Mouse (Mus musculus) WW6 (cell line): ENCODE results near the gene Mab21l1.

Experiments used
- DNase-seq: peaks from one replicate; pipeline ENCODE4 v3.0.0-alpha.2; 2013; ENCODE audit warnings: low read depth, low spot score

Gene Mab21l1

DNA sequence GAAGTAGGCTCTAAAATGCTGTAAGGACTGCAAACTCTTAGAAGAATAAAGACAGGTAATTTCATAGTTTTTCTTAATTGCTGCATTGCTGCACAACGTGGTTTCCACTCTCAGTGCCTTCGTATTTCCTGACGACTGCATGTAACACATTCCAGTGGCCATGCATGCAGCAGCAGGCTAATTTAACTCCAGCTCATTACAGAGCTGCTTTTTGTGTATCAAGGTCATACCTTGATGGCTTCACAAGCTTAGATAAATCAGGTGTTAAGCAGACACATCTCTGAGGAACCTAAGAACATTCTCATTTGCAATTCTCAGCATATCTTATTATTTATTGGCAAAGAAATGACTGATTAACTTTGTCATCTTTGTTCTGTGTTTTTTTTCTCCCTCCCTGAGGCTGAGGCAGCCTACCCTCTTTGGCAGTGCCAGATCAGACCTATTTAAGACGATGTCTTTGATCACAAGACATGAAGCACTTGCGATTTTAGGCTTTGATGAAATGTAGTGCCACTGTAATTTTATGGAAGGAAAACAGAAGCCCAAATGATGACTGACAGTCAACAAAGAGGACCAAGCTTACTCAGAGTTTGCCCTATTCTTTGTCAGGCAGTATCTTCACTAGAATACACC lies 32.8 kb downstream of the Mab21l1 start:
- no peak for DNase-seq

DNA sequence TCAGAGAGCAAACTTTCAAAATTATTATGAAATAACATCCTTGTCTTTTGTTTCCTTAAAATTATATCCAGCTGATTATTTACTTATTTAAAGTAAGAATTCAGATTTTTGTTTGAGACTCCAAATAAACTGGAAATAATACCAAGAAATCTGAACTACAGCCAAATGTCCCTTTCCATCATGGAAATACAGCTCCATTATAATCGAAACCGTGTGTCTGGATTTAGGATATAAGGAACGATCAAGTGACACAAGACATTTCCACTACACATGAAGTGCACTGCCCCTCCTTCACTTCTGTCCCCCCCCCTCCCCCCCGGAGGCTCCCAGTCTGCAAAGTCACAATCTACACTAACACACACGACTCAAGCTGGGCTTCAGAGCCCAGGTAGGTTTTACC lies 33.8 kb downstream of the Mab21l1 start:
- DNase-seq: no peak

DNA sequence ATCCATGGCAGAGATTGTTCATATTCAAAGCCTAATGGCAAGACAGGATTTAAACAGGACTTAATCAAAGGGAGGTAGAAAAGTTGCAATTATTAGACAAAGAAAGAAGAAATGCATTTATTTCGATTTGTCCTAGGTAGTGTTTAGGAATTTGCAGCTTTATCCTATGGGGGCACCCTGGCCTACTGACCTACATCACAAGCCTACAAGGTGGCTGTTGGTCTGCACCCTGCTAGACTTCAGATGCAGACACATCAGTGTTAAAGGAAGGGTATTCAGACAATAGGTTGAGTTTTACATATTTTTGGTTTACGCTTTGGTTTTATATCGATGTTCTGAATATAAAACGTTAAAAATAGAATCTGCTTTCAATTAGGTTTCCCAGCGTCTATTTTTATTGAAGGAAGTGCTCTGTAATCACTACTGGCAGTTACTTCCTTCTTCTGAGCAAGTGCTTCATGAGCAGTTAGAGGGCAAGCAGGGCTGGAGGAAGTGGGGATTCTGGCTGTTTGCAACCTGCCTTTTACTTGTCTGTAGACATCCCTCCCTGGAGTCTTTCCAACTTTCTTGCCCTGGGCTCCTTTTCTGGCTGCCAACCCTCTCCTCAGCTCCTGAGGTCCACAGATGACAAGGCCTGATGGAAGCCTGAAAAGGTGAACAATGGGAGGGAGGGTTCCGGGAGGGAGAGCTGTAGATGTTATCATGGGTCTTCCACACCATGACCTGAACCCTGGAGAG lies 34.5 kb downstream of the Mab21l1 start:
- no peak for DNase-seq

DNA sequence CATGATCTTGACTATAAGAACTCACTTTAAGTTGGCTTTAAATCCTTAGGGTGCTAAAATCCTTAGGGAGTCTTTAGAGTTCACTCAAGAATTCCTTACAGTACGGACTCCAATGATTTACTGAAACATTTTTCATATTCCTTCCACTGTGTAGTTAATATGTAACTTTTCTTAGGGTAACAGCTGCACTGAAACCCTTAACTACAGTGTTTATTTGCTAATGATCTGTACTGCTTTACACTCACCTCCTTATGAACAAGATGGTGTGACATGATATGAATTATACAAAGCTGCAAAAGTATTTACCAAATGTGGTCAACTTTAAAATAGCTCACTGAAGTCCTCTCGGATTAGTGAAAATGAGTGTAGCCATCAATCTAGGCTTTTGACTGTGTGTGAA lies 35.8 kb downstream of the Mab21l1 start:
- no peak for DNase-seq

DNA sequence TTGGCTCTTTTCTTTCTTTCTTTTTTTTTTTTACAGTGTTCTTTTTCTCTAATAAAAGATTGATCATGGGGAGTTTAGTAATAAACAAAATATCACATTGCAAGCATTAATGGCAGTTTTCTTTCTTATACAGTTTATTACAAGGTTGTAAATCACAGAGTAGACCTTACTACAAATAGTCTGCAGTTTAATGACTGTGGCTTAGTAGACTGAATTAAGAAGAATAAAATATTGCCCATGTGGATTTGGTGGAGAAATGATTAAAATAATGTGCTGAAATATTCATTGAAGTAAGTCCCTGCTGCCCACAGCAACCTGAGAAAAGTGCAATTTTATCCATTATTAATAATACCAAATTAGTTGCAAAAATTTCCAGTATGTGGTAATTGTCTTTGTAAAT lies 37.3 kb downstream of the Mab21l1 start:
- DNase-seq: no peak

DNA sequence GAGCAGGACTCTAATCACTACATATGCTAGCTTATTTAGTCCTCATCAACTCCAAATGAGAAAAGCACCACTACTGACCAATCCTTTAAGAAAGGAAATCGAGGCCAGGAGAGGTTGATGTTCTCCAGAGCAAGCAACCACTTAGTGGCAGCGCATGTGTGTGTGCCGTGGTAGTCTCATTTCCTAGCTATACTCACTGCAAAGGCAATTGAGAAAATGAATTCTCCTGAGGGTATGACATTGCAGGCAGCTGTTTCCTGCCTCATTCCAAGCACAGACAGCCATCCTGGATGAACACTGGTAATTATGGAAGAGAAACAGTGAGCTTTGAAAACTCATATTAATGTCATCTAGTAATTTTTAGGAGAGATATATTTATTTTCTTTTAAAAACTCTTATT lies 42.6 kb downstream of the Mab21l1 start:
- no peak for DNase-seq

DNA sequence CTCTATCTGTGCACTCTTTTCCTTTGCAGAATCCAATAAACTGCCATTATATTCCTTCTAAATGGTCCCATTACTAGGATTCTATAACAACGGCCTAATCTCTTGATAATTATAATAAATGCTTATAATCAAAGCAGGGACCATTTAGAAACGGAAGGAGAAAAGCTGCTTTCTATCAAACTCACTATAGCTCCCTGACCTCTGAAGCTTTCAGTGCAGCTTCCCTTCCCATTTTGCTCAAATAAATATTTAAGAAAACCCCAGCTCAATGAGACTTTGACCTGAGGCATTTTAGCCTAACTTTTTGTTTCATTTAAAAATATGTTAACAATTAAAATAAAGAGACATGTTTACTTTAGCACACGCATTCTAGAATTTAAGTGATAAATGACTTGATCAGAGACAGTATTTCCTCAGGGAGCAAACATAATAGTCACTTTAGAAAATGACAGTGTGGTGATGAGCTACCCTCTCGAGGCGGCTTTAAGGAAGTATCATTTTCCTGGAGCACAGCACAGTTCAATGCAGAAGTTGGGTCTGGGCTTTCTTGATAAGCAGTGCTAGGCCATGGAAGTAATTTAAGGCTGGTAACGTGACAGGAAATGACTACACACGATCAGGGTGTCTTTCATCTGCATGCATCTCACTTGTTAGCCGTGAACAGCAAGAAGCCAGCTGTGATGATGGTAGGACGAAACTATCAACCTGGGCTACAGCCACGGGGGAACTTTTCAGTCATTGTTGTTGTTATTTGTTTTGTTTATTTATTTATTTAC lies 46.4 kb downstream of the Mab21l1 start:
- DNase-seq: no peak

DNA sequence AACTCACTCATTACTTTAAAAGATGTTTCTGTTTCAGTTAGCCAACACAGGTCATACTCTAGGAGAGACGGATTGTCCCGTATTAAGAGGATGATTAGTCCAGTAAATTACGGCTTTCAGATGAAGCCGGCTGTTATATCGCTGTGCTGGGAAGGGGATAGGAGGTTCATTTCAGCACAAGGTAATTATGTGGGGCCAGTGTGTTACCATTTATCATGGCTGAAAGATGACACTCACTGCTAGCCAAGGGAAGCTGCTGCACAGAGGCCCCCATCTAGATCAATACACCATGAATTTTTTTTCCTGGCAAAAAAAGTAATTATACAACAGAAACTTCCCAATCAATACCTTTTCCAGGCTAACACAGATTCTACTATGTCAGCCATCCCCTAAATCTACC lies 47.9 kb downstream of the Mab21l1 start:
- DNase-seq: no peak
